Mouse (Mus musculus): ENCODE results near the gene Fgfr2. TPM values are rescaled to one million over a fixed set of nuclear protein-coding genes. Genes with fewer than 3 reads are reported as not detected.
"Not testable (repeated sequence)": the region's sequence is repeated elsewhere in the genome, so short reads cannot be mapped to it uniquely, and the experiment has no call there.

Gene Fgfr2
- polyA plus RNA-seq, 1 experiment from 2014 or later = 121 TPM

GRCm38 (mm10) chr7:131424912-131425311, 1698.2 kb downstream of the Fgfr2 start:
- no peak overlapping the region for H3K4me3 ChIP-seq
- peaks cover 18% of the 10 kb centered on the region; the same call in 1 of the 2 replicates for H3K36me3 ChIP-seq
- no peak overlapping the region for H3K4me2 ChIP-seq (replicated peaks)
- H3K9ac ChIP-seq = no peak overlapping the region
- ATAC-seq (ENCODE audit: insufficient number of reproducible peaks, insufficient read depth, low FRiP score, low TSS enrichment) = no peak
- H3K27me3 ChIP-seq = no peaks in the 10 kb centered on the region
- WGBS = 83% methylated on average over 2 of the region's 2 CpGs
- H3K4me1 ChIP-seq = no peaks in the 10 kb centered on the region
- H3K27ac ChIP-seq = no peak overlapping the region
- H3K9me3 ChIP-seq = no peaks in the 10 kb centered on the region

- H3K4me3 ChIP-seq = no peak overlapping the region
- no peak overlapping the region for H3K4me2 ChIP-seq (replicated peaks)
- no peak for ATAC-seq (ENCODE audit: insufficient number of reproducible peaks, insufficient read depth, low FRiP score, low TSS enrichment)
- H3K27me3 ChIP-seq = no peaks in the 10 kb centered on the region
- no peaks in the 10 kb centered on the region for H3K9me3 ChIP-seq
- no peaks in the 10 kb centered on the region for H3K4me1 ChIP-seq
- H3K36me3 ChIP-seq = no peaks in the 10 kb centered on the region
- no peak overlapping the region for H3K9ac ChIP-seq
- H3K27ac ChIP-seq = no peak overlapping the region
These were observed 1705.5 kb downstream of the Fgfr2 start for GRCm38 (mm10) chr7:131417605-131418004.

GRCm38 (mm10) chr7:131416742-131417141, 1706.4 kb downstream of the Fgfr2 start:
- H3K4me2 ChIP-seq (replicated peaks); H3K9ac ChIP-seq; H3K27ac ChIP-seq: not testable (repeated sequence)

GRCm38 (mm10) chr7:131411941-131412270, 1711.2 kb downstream of the Fgfr2 start:
- H3K9me3 ChIP-seq = no peaks in the 10 kb centered on the region
- H3K9ac ChIP-seq = no peak overlapping the region
- no peaks in the 10 kb centered on the region for H3K36me3 ChIP-seq
- H3K27me3 ChIP-seq = no peaks in the 10 kb centered on the region
- WGBS = 70% methylated on average over 2 of the region's 2 CpGs
- no peak overlapping the region for H3K4me2 ChIP-seq (replicated peaks)
- H3K4me1 ChIP-seq = peaks cover 13% of the 10 kb centered on the region
- no peak for ATAC-seq (ENCODE audit: insufficient number of reproducible peaks, insufficient read depth, low FRiP score, low TSS enrichment)
- no peak overlapping the region for H3K4me3 ChIP-seq
- no peak overlapping the region for H3K27ac ChIP-seq

More at GRCm38 (mm10) chr7:131416742-131417141, 1706.4 kb downstream of the Fgfr2 start:
- H3K9me3 ChIP-seq; H3K4me1 ChIP-seq; H3K36me3 ChIP-seq; ATAC-seq (ENCODE audit: insufficient number of reproducible peaks, insufficient read depth, low FRiP score, low TSS enrichment); H3K4me3 ChIP-seq; H3K27me3 ChIP-seq: not testable (repeated sequence)

- 56% methylated on average over 10 of the region's 10 CpGs for WGBS
- no peak overlapping the region for H3K27ac ChIP-seq
- H3K4me3 ChIP-seq = peak overlapping the region; percentile 96
- no peak for ATAC-seq (ENCODE audit: insufficient number of reproducible peaks, insufficient read depth, low FRiP score, low TSS enrichment)
- H3K9ac ChIP-seq = peak overlapping the region; percentile 94
- H3K36me3 ChIP-seq = no peaks in the 10 kb centered on the region
- H3K4me2 ChIP-seq (replicated peaks) = peak overlapping the region; percentile 79
- H3K4me1 ChIP-seq = peaks cover 13% of the 10 kb centered on the region
- H3K27me3 ChIP-seq = no peaks in the 10 kb centered on the region
- no peaks in the 10 kb centered on the region for H3K9me3 ChIP-seq
These were observed 1711.8 kb downstream of the Fgfr2 start for GRCm38 (mm10) chr7:131411221-131411940.

- Histone ChIP-seq H3K9ac (peak within 1 kb of the TSS; percentile 94), H3K9me3 (no peaks in the 10 kb centered on the region), H3K4me1 (peaks cover 13% of the 10 kb centered on the region), H3K27me3 (no peaks in the 10 kb centered on the region), H3K36me3 (no peaks in the 10 kb centered on the region), H3K27ac (peak within 1 kb of the TSS; percentile 72; the same call in 1 of the 2 replicates), H3K4me3 (peak within 1 kb of the TSS; percentile 96), H3K4me2 (replicated peaks) (peak within 1 kb of the TSS; percentile 79)
- under 1% methylated on average over 42 of the region's 42 CpGs for WGBS
- peak; percentile 96 for ATAC-seq (ENCODE audit: insufficient number of reproducible peaks, insufficient read depth, low FRiP score, low TSS enrichment)
These were observed 1712.6 kb downstream of the Fgfr2 start, which contains the start of the genes Ikzf5 and Acadsb for GRCm38 (mm10) chr7:131410416-131411058. Gene Ikzf5 (minus strand): TSS chr7:131410521. Gene Acadsb (plus strand): TSS chr7:131410601.

GRCm38 (mm10) chr7:131409988-131410385, 1713.2 kb downstream of the Fgfr2 start:
- no peaks in the 10 kb centered on the region for H3K36me3 ChIP-seq
- H3K27ac ChIP-seq = peak overlapping the region; percentile 72; the same call in 1 of the 2 replicates
- peak overlapping the region; percentile 96 for H3K4me3 ChIP-seq
- WGBS = under 1% methylated on average over 38 of the region's 38 CpGs
- ATAC-seq (ENCODE audit: insufficient number of reproducible peaks, insufficient read depth, low FRiP score, low TSS enrichment) = peak; percentile 70
- no peaks in the 10 kb centered on the region for H3K27me3 ChIP-seq
- H3K9ac ChIP-seq = peak overlapping the region; percentile 94
- H3K4me1 ChIP-seq = peaks cover 13% of the 10 kb centered on the region
- no peaks in the 10 kb centered on the region for H3K9me3 ChIP-seq
- H3K4me2 ChIP-seq (replicated peaks) = peak overlapping the region; percentile 79

GRCm38 (mm10) chr7:131409321-131409987, 1713.7 kb downstream of the Fgfr2 start:
- Histone ChIP-seq H3K27ac (no peak overlapping the region), H3K4me1 (peaks cover 13% of the 10 kb centered on the region), H3K4me2 (replicated peaks) (peak overlapping the region; percentile 79), H3K9me3 (no peaks in the 10 kb centered on the region), H3K36me3 (no peaks in the 10 kb centered on the region), H3K27me3 (no peaks in the 10 kb centered on the region), H3K4me3 (peak overlapping the region; percentile 96), H3K9ac (peak overlapping the region; percentile 94)
- ATAC-seq (ENCODE audit: insufficient number of reproducible peaks, insufficient read depth, low FRiP score, low TSS enrichment) = no peak
- 6% methylated on average over 16 of the region's 16 CpGs for WGBS

- not testable (repeated sequence) for H3K27ac ChIP-seq; H3K4me2 ChIP-seq (replicated peaks); H3K4me1 ChIP-seq; H3K9me3 ChIP-seq; ATAC-seq (ENCODE audit: insufficient number of reproducible peaks, insufficient read depth, low FRiP score, low TSS enrichment); H3K27me3 ChIP-seq; H3K4me3 ChIP-seq; H3K9ac ChIP-seq
- WGBS = 86% methylated on average over 7 of the region's 7 CpGs
- H3K36me3 ChIP-seq = peaks cover 29% of the 10 kb centered on the region
These were observed 1731.4 kb downstream of the Fgfr2 start for GRCm38 (mm10) chr7:131391761-131392160.

GRCm38 (mm10) chr7:131371880-131372651, 1751.1 kb downstream of the Fgfr2 start:
- ATAC-seq (ENCODE audit: insufficient number of reproducible peaks, insufficient read depth, low FRiP score, low TSS enrichment) = no peak
- H3K4me3 ChIP-seq = peak overlapping the region; percentile 78
- peak overlapping the region; percentile 65 for H3K4me2 ChIP-seq (replicated peaks)
- H3K27ac ChIP-seq = no peak overlapping the region
- peaks cover 6% of the 10 kb centered on the region; the same call in 1 of the 2 replicates for H3K4me1 ChIP-seq
- H3K9ac ChIP-seq = peak overlapping the region; percentile 96; the same call in 1 of the 2 replicates
- H3K27me3 ChIP-seq = no peaks in the 10 kb centered on the region
- H3K9me3 ChIP-seq = no peaks in the 10 kb centered on the region
- WGBS = 73% methylated on average over 9 of the region's 9 CpGs
- peaks cover 3% of the 10 kb centered on the region; the same call in 1 of the 2 replicates for H3K36me3 ChIP-seq

- Histone ChIP-seq H3K27me3 (no peaks in the 10 kb centered on the region), H3K36me3 (peaks cover 3% of the 10 kb centered on the region; the same call in 1 of the 2 replicates), H3K9ac (peak overlapping the region; percentile 96), H3K27ac (peak overlapping the region; percentile 97), H3K4me3 (peak overlapping the region; percentile 78), H3K4me1 (peaks cover 6% of the 10 kb centered on the region; the same call in 1 of the 2 replicates), H3K4me2 (replicated peaks) (peak overlapping the region; percentile 65), H3K9me3 (no peaks in the 10 kb centered on the region)
- WGBS = 9% methylated on average over 9 of the region's 9 CpGs
- peak; percentile 71; the same call in 1 of the 2 replicates for ATAC-seq (ENCODE audit: insufficient number of reproducible peaks, insufficient read depth, low FRiP score, low TSS enrichment)
These were observed 1751.7 kb downstream of the Fgfr2 start for GRCm38 (mm10) chr7:131371470-131371860.

All from embryonic facial prominence, embryonic 12.5 days (tissue).